Mouse (Mus musculus) lung, postnatal 0 days (tissue): ENCODE results near the gene Psmd9. TPM values are rescaled to one million over a fixed set of nuclear protein-coding genes. Genes with fewer than 3 reads are reported as not detected.

ENCODE experiments used
- ATAC-seq: fragments of 200-750 bp; cut with Nextera tagmentation; 2 replicates; pipeline ENCODE4 v1.8.0; 2017; ENCODE audit warnings: moderate library complexity
- DNase-seq: peaks from one replicate; pipeline ENCODE4 v3.0.0-alpha.2; 2016; ENCODE audit warnings: low spot score
- H3K27ac ChIP-seq: fragments of 300-500 bp; sonication (generic); 2 replicates; pipeline ENCODE4 v1.5.1; 2014; ENCODE audit warnings: antibody characterized with exemption, mild to moderate bottlenecking, low read length, mixed read lengths
- H3K27me3 ChIP-seq: fragments of 300-500 bp; sonication (generic); replicated peaks from 2 replicates; pipeline ENCODE4 v1.6.1; 2014; ENCODE audit warnings: low read length, mixed read lengths; ENCODE audit not compliant: insufficient read depth
- H3K36me3 ChIP-seq: fragments of 300-500 bp; sonication (generic); 2 replicates; pipeline ENCODE4 v1.6.1; 2014; ENCODE audit warnings: low read length, mixed read lengths; ENCODE audit not compliant: insufficient read depth
- H3K4me1 ChIP-seq: fragments of 300-500 bp; sonication (generic); 2 replicates; pipeline ENCODE4 v1.6.1; 2014; ENCODE audit warnings: antibody characterized with exemption, low read depth, low read length, mixed read lengths; ENCODE audit not compliant: insufficient read depth
- H3K4me2 ChIP-seq: fragments of 300-500 bp; sonication (generic); replicated peaks from 2 replicates; pipeline ENCODE4 v1.6.1; 2014; ENCODE audit warnings: low read depth, mild to moderate bottlenecking, low read length, moderate library complexity, mixed read lengths
- H3K4me3 ChIP-seq: fragments of 300-500 bp; sonication (generic); 2 replicates; pipeline ENCODE4 v1.5.1; 2014; ENCODE audit warnings: low read depth, low read length
- H3K9ac ChIP-seq: fragments of 300-500 bp; sonication (generic); replicated peaks from 2 replicates; pipeline ENCODE4 v1.6.1; 2014; ENCODE audit warnings: low read depth, mild to moderate bottlenecking
- H3K9me3 ChIP-seq: fragments of 300-500 bp; sonication (generic); 2 replicates; pipeline ENCODE4 v1.6.1; 2016; ENCODE audit warnings: low read length, mixed read lengths
- CTCF ChIP-seq: IDR thresholded peaks from 2 replicates; pipeline ENCODE4 v1.5.1; 2016; ENCODE audit warnings: antibody characterized with exemption, mild to moderate bottlenecking
- EP300 ChIP-seq: IDR thresholded peaks from 2 replicates; pipeline ENCODE4 v1.6.1; 2016; ENCODE audit warnings: antibody characterized with exemption, mild to moderate bottlenecking, control low read depth
- WGBS: fragments of 180-500 bp; shearing (Covaris S2); extraction: QIAGEN DNeasy Blood & Tissue Kit; methylation state at CpG from one replicate; pipeline ENCODE4 v1.1.7; 2014; 5-methylcytosine and 5-hydroxymethylcytosine counted together
- polyA plus RNA-seq: library from polyadenylated mRNA; unstranded; fragments of >200 nt; fragmentation: Nextera tagmentation; extraction: Ambion mirVana; gene quantifications from 2 replicates; pipeline ENCODE4 v1.2.1, GENCODE M21; 2015

Gene Psmd9
- polyA plus RNA-seq, 1 experiment from 2014 or later, result 62.0 TPM

GRCm38 (mm10) chr5:123143251-123143970 is 25.8 kb upstream of the Psmd9 start:
- peak; percentile 53 for DNase-seq
- 2% methylated on average over 24 of the region's 24 CpGs for WGBS
- TF ChIP-seq EP300 (no peak), CTCF (no peak)

GRCm38 (mm10) chr5:123143971-123144745 is 25.1 kb upstream of the Psmd9 start:
- DNase-seq, result no peak
- Histone ChIP-seq H3K4me1 (peaks cover 8% of the 10 kb centered on the region), H3K27me3 (no peaks in the 10 kb centered on the region), H3K9me3 (no peaks in the 10 kb centered on the region), H3K36me3 (peaks cover 8% of the 10 kb centered on the region; the same call in 1 of the 2 replicates), H3K9ac (0 out of 2 replicates have a peak overlapping the region, but pooled peaks have one; percentile 13), H3K27ac (peak overlapping the region; percentile 100), H3K4me3 (peak overlapping the region; percentile 91), H3K4me2 (peak overlapping the region; percentile 99)
- TF ChIP-seq CTCF (no peak), EP300 (no peak)
- 5% methylated on average over 17 of the region's 17 CpGs for WGBS
- no peak for ATAC-seq

More at GRCm38 (mm10) chr5:123143251-123143970, 25.8 kb upstream of the Psmd9 start:
- Histone ChIP-seq H3K4me2 (peak overlapping the region; percentile 99), H3K4me3 (peak overlapping the region; percentile 91), H3K27me3 (no peaks in the 10 kb centered on the region), H3K36me3 (peaks cover 8% of the 10 kb centered on the region; the same call in 1 of the 2 replicates), H3K4me1 (peaks cover 8% of the 10 kb centered on the region), H3K27ac (peak overlapping the region; percentile 100), H3K9ac (peak overlapping the region; percentile 96), H3K9me3 (no peaks in the 10 kb centered on the region)
- ATAC-seq, result no peak

GRCm38 (mm10) chr5:123144746-123145590 is 24.2 kb upstream of the Psmd9 start:
- Histone ChIP-seq H3K36me3 (peaks cover 8% of the 10 kb centered on the region; the same call in 1 of the 2 replicates), H3K27me3 (no peaks in the 10 kb centered on the region), H3K27ac (no peak overlapping the region), H3K4me3 (peak overlapping the region; percentile 91), H3K9ac (no peak overlapping the region), H3K4me1 (peaks cover 8% of the 10 kb centered on the region), H3K9me3 (no peaks in the 10 kb centered on the region), H3K4me2 (peak overlapping the region; percentile 99)
- WGBS, result 26% methylated on average over 20 of the region's 20 CpGs
- TF ChIP-seq EP300 (no peak), CTCF (no peak)
- DNase-seq (no peak), ATAC-seq (no peak)

- no peaks in the 10 kb centered on the region for H3K27me3 ChIP-seq
- no peak overlapping the region for H3K4me3 ChIP-seq
- H3K9me3 ChIP-seq, result no peaks in the 10 kb centered on the region
- TF ChIP-seq CTCF, result no peak
- TF ChIP-seq EP300, result no peak
- H3K4me1 ChIP-seq, result peaks cover 19% of the 10 kb centered on the region
- no peak overlapping the region for H3K4me2 ChIP-seq
- no peak overlapping the region for H3K9ac ChIP-seq
- ATAC-seq, result no peak
- WGBS, result 89% methylated on average over 11 of the region's 11 CpGs
- H3K27ac ChIP-seq, result no peak overlapping the region
- DNase-seq, result no peak
- H3K36me3 ChIP-seq, result peaks cover 8% of the 10 kb centered on the region; the same call in 1 of the 2 replicates
Observed at GRCm38 (mm10) chr5:123146357-123146756, 22.9 kb upstream of the Psmd9 start.

GRCm38 (mm10) chr5:123147569-123147968 is 21.6 kb upstream of the Psmd9 start:
- no peaks in the 10 kb centered on the region for H3K9me3 ChIP-seq
- TF ChIP-seq CTCF (no peak), EP300 (no peak)
- H3K4me3 ChIP-seq, result no peak overlapping the region
- DNase-seq (no peak), ATAC-seq (no peak)
- WGBS, result 81% methylated on average over 17 of the region's 17 CpGs
- H3K9ac ChIP-seq, result no peak overlapping the region
- H3K4me2 ChIP-seq, result no peak overlapping the region
- no peak overlapping the region for H3K27ac ChIP-seq
- H3K4me1 ChIP-seq, result peaks cover 19% of the 10 kb centered on the region
- H3K27me3 ChIP-seq, result no peaks in the 10 kb centered on the region
- H3K36me3 ChIP-seq, result peaks cover 14% of the 10 kb centered on the region
